Mouse (Mus musculus): ENCODE measurements around the gene Fa2h. TPM values are rescaled to one million over a fixed set of nuclear protein-coding genes. Genes with fewer than 3 reads are reported as not detected.
A peak's percentile ranks its signal among the peaks of the same experiment; 100 is the strongest.
"Not testable (repeated sequence)": the region's sequence is repeated elsewhere in the genome, so short reads cannot be mapped to it uniquely, and the experiment has no call there.

The Fa2h gene
- polyA plus RNA-seq, 1 experiment from 2014 or later = 0.05 TPM

GRCm38 (mm10) chr8:111305031-111305730, 88.4 kb downstream of the Fa2h start:
- Histone ChIP-seq H3K9me3 (ENCODE audit: low read length) (no peaks in the 10 kb centered on the region), H3K27me3 (replicated peaks; ENCODE audit: insufficient read depth, low read length) (no peaks in the 10 kb centered on the region), H3K36me3 (ENCODE audit: insufficient read depth, low read length) (no peaks in the 10 kb centered on the region), H3K4me3 (ENCODE audit: low read depth, low read length) (no peak overlapping the region), H3K4me1 (ENCODE audit: insufficient read depth, low read depth, low read length) (no peaks in the 10 kb centered on the region), H3K4me2 (replicated peaks; ENCODE audit: low read depth, low read length) (no peak overlapping the region), H3K27ac (ENCODE audit: low read length) (no peak overlapping the region), H3K9ac (replicated peaks; ENCODE audit: low read depth) (no peak overlapping the region)
- WGBS = 26% methylated on average over 5 of the region's 5 CpGs
- TF ChIP-seq CTCF (IDR thresholded peaks at IDR 0.05) (no peak), EP300 (IDR thresholded peaks at IDR 0.05) (no peak)
- DNase-seq (ENCODE audit: low spot score) (no peak), ATAC-seq (no peak)

DNA sequence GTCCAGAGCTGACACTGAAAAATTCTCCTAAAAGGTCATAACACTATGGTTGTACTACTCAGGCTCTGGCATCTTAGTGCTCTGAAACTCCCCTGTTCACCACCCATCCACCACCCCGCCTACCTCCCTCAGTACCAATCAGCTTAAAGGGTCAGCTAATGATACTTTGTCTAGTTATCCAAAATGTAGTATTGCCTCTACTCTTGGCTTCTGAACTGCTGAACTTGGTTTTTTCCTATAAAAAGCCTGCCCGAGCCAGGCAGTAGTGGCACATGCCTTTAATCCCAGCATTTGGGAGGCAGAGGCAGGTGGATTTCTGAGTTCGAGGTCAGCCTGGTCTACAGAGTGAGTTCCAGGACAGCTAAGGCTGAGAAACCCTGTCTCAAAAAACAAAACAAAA, 89.3 kb downstream of the Fa2h start:
- no peaks in the 10 kb centered on the region for H3K36me3 ChIP-seq (ENCODE audit: insufficient read depth, low read length)
- no peaks in the 10 kb centered on the region for H3K9me3 ChIP-seq (ENCODE audit: low read length)
- no peak overlapping the region for H3K4me3 ChIP-seq (ENCODE audit: low read depth, low read length)
- H3K4me2 ChIP-seq (replicated peaks; ENCODE audit: low read depth, low read length) = no peak overlapping the region
- ATAC-seq (no peak), DNase-seq (ENCODE audit: low spot score) (no peak)
- no peak overlapping the region for H3K27ac ChIP-seq (ENCODE audit: low read length)
- no peak overlapping the region for H3K9ac ChIP-seq (replicated peaks; ENCODE audit: low read depth)
- WGBS = 85% methylated on average over 3 of the region's 3 CpGs
- no peaks in the 10 kb centered on the region for H3K27me3 ChIP-seq (replicated peaks; ENCODE audit: insufficient read depth, low read length)
- H3K4me1 ChIP-seq (ENCODE audit: insufficient read depth, low read depth, low read length) = no peaks in the 10 kb centered on the region
- TF ChIP-seq CTCF (IDR thresholded peaks at IDR 0.05) = no peak
- TF ChIP-seq EP300 (IDR thresholded peaks at IDR 0.05) = no peak

GRCm38 (mm10) chr8:111303076-111303803, 90.4 kb downstream of the Fa2h start:
- 54% methylated on average over 5 of the region's 5 CpGs for WGBS
- H3K36me3 ChIP-seq (ENCODE audit: insufficient read depth, low read length); H3K4me2 ChIP-seq (replicated peaks; ENCODE audit: low read depth, low read length); H3K9me3 ChIP-seq (ENCODE audit: low read length); H3K27me3 ChIP-seq (replicated peaks; ENCODE audit: insufficient read depth, low read length); H3K27ac ChIP-seq (ENCODE audit: low read length); H3K4me3 ChIP-seq (ENCODE audit: low read depth, low read length); H3K9ac ChIP-seq (replicated peaks; ENCODE audit: low read depth); ATAC-seq; DNase-seq (ENCODE audit: low spot score); H3K4me1 ChIP-seq (ENCODE audit: insufficient read depth, low read depth, low read length): not testable (repeated sequence)

- Histone ChIP-seq H3K4me1 (ENCODE audit: insufficient read depth, low read depth, low read length) (no peaks in the 10 kb centered on the region), H3K9ac (replicated peaks; ENCODE audit: low read depth) (no peak overlapping the region), H3K4me2 (replicated peaks; ENCODE audit: low read depth, low read length) (peak overlapping the region; percentile 37; the same call in 1 of the 2 replicates), H3K9me3 (ENCODE audit: low read length) (no peaks in the 10 kb centered on the region), H3K27me3 (replicated peaks; ENCODE audit: insufficient read depth, low read length) (no peaks in the 10 kb centered on the region), H3K36me3 (ENCODE audit: insufficient read depth, low read length) (no peaks in the 10 kb centered on the region), H3K4me3 (ENCODE audit: low read depth, low read length) (0 out of 2 replicates have a peak overlapping the region, but pooled peaks have one; percentile 95), H3K27ac (ENCODE audit: low read length) (no peak overlapping the region)
- WGBS = 55% methylated on average over 11 of the region's 11 CpGs
- TF ChIP-seq CTCF (IDR thresholded peaks at IDR 0.05) (peak; percentile 44), EP300 (IDR thresholded peaks at IDR 0.05) (no peak)
- peak; percentile 42 for DNase-seq (ENCODE audit: low spot score)
- ATAC-seq = no peak
These were observed 92.8 kb downstream of the Fa2h start for GRCm38 (mm10) chr8:111300597-111301546.

DNA sequence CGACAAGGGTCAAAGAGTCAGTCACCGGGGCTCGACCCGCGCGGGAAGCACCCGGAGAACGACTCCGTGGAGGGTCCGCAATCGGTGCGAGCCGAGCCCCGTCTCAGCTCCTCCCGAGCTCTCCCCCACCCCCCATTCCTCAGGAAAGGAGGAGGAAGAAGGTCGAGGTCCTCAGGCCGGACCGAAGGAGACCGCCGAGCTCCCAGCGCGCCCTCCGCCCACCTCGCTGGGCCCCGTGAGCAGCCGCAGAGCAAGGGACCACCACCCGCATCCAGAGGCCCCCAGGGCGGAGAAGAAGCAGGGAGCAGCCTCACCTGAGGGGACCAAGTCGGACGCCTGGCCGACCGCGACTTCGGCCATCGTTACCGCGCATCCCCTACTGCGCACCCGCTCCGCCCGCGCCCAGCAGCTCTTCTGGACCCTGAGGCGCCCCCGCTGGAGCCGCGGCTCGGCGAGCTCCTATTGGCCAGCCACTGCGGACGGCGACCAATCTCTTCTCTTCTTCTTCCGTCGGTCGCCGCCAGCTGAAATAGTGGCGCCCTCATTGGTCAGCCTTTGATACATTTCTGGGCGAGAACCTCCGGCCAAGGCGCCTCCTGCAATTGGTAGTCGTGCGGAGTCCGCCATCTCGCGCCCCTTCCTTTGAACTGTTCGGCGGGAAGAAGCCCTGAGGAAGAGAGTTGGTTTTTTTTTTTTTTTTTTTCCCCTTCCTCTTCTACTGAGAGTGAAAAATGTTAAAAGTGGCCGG, 93.6 kb downstream of the Fa2h start, which contains the start of gene Rfwd3:
TSS of gene Rfwd3 (minus strand) at position 402 of the 748 bp plus-strand sequence.
- DNase-seq (ENCODE audit: low spot score) (peak; percentile 99), ATAC-seq (peak; percentile 100)
- TF ChIP-seq EP300 (IDR thresholded peaks at IDR 0.05) (no peak; the same call in 1 of the 2 replicates), CTCF (IDR thresholded peaks at IDR 0.05) (peak; percentile 44)
- Histone ChIP-seq H3K9ac (replicated peaks; ENCODE audit: low read depth) (peak within 1 kb of the TSS; percentile 69), H3K4me1 (ENCODE audit: insufficient read depth, low read depth, low read length) (no peaks in the 10 kb centered on the region), H3K27me3 (replicated peaks; ENCODE audit: insufficient read depth, low read length) (no peaks in the 10 kb centered on the region), H3K4me2 (replicated peaks; ENCODE audit: low read depth, low read length) (peak within 1 kb of the TSS; percentile 74), H3K9me3 (ENCODE audit: low read length) (no peaks in the 10 kb centered on the region), H3K36me3 (ENCODE audit: insufficient read depth, low read length) (no peaks in the 10 kb centered on the region), H3K4me3 (ENCODE audit: low read depth, low read length) (peak within 1 kb of the TSS; percentile 95), H3K27ac (ENCODE audit: low read length) (peak within 1 kb of the TSS; percentile 84)
- WGBS = under 1% methylated on average over 48 of the region's 67 CpGs
